Mouse (Mus musculus): ENCODE results near the gene Cip2a.

GRCm38 (mm10) chr16:48985034-48985627 lies 8.9 kb upstream of the Cip2a start:
- TF ChIP-seq CTCF (IDR thresholded peaks at IDR 0.05; ENCODE audit: low read depth, low read length), result no peak
- no peak for TF ChIP-seq POLR2A (IDR thresholded peaks at IDR 0.05; ENCODE audit: borderline replicate concordance, low read depth, low read length)

Data from bone marrow macrophage, adult 2 months (primary cell).